In genomic region chrX:95166317-95166716, GRCm38 (mm10) we compare ENCODE assay signal across 8 mouse cellular contexts. TPM values are rescaled to one million over a fixed set of nuclear protein-coding genes. Genes with fewer than 3 reads are reported as not detected.
DNase-seq lines count a peak whose midpoint lies in the region; ATAC-seq and TF ChIP-seq lines count a peak whose summit lies in the region.

No protein-coding gene starts in this region.

- no peak for TF ChIP-seq CTCF in kidney, postnatal 0 days (IDR thresholded peaks at IDR 0.05; ENCODE audit: low read depth)

- H3K4me2 ChIP-seq in embryonic facial prominence, embryonic 15.5 days (replicated peaks) = peak overlapping the region; percentile 49
- H3K4me2 ChIP-seq in heart, embryonic 12.5 days = peak overlapping the region; percentile 71
- peak overlapping the region; percentile 62 for H3K4me2 ChIP-seq in kidney, postnatal 0 days (ENCODE audit: low read length)
- H3K4me2 ChIP-seq in liver, embryonic 11.5 days = peak overlapping the region; percentile 71
- peak overlapping the region; percentile 50 for H3K4me2 ChIP-seq in stomach, embryonic 14.5 days (replicated peaks; ENCODE audit: low read depth, low read length)

- ATAC-seq in embryonic facial prominence, embryonic 15.5 days (ENCODE audit: insufficient number of reproducible peaks, low FRiP score, low TSS enrichment, low read depth) = peak; percentile 99
- peak; percentile 93 for ATAC-seq in heart, embryonic 12.5 days (ENCODE audit: insufficient number of reproducible peaks, low FRiP score)
- ATAC-seq in kidney, postnatal 0 days (replicated peaks; ENCODE audit: low FRiP score, low read depth) = peak; percentile 100
- ATAC-seq in liver, embryonic 11.5 days (replicated peaks; ENCODE audit: low FRiP score) = peak; percentile 99
- peak; percentile 99 for ATAC-seq in stomach, embryonic 14.5 days (ENCODE audit: insufficient number of reproducible peaks, insufficient read depth, low FRiP score, low read depth)

- peak overlapping the region; percentile 83 for H3K27ac ChIP-seq in embryonic facial prominence, embryonic 15.5 days (replicated peaks)
- peak overlapping the region; percentile 88 for H3K27ac ChIP-seq in heart, embryonic 12.5 days (ENCODE audit: poor library complexity, severe bottlenecking)
- peak overlapping the region; percentile 68; the same call in 1 of the 2 replicates for H3K27ac ChIP-seq in kidney, postnatal 0 days
- H3K27ac ChIP-seq in liver, embryonic 11.5 days (ENCODE audit: low read depth, low read length) = 0 out of 2 replicates have a peak overlapping the region, but pooled peaks have one; percentile 7
- peak overlapping the region; percentile 81 for H3K27ac ChIP-seq in stomach, embryonic 14.5 days (ENCODE audit: low read length)

- peak overlapping the region; percentile 50 for H3K4me3 ChIP-seq in embryonic facial prominence, embryonic 15.5 days (replicated peaks)
- peak overlapping the region; percentile 55 for H3K4me3 ChIP-seq in heart, embryonic 12.5 days
- H3K4me3 ChIP-seq in kidney, postnatal 0 days (replicated peaks; ENCODE audit: low read depth, low read length) = peak overlapping the region; percentile 35
- H3K4me3 ChIP-seq in liver, embryonic 11.5 days (ENCODE audit: low read depth, low read length) = peak overlapping the region; percentile 54
- peak overlapping the region; percentile 42 for H3K4me3 ChIP-seq in stomach, embryonic 14.5 days (ENCODE audit: low read depth, low read length)

- H3K9me3 ChIP-seq in embryonic facial prominence, embryonic 15.5 days (replicated peaks) = no peaks in the 10 kb centered on the region
- no peaks in the 10 kb centered on the region for H3K9me3 ChIP-seq in heart, embryonic 12.5 days (replicated peaks)
- no peaks in the 10 kb centered on the region for H3K9me3 ChIP-seq in kidney, postnatal 0 days (replicated peaks; ENCODE audit: low read length)
- no peaks in the 10 kb centered on the region for H3K9me3 ChIP-seq in liver, embryonic 11.5 days (ENCODE audit: control insufficient read depth, low read length)
- no peaks in the 10 kb centered on the region for H3K9me3 ChIP-seq in stomach, embryonic 14.5 days (ENCODE audit: control insufficient read depth, low read depth, low read length)

- 14% methylated on average over 16 of the region's 16 CpGs for WGBS in embryonic facial prominence, embryonic 15.5 days
- WGBS in heart, embryonic 12.5 days = 13% methylated on average over 16 of the region's 16 CpGs
- WGBS in kidney, postnatal 0 days = 28% methylated on average over 16 of the region's 16 CpGs
- 15% methylated on average over 16 of the region's 16 CpGs for WGBS in liver, embryonic 11.5 days
- 15% methylated on average over 16 of the region's 16 CpGs for WGBS in stomach, embryonic 14.5 days

- H3K4me1 ChIP-seq in embryonic facial prominence, embryonic 15.5 days = no peaks in the 10 kb centered on the region
- no peaks in the 10 kb centered on the region for H3K4me1 ChIP-seq in heart, embryonic 12.5 days (replicated peaks)
- H3K4me1 ChIP-seq in kidney, postnatal 0 days (replicated peaks; ENCODE audit: insufficient read depth, low read length) = no peaks in the 10 kb centered on the region
- H3K4me1 ChIP-seq in liver, embryonic 11.5 days (replicated peaks; ENCODE audit: control insufficient read depth, insufficient read depth, low read length) = no peaks in the 10 kb centered on the region
- H3K4me1 ChIP-seq in stomach, embryonic 14.5 days (ENCODE audit: control insufficient read depth, insufficient read depth, low read length) = no peaks in the 10 kb centered on the region

- H3K27me3 ChIP-seq in embryonic facial prominence, embryonic 15.5 days = no peaks in the 10 kb centered on the region
- no peaks in the 10 kb centered on the region for H3K27me3 ChIP-seq in heart, embryonic 12.5 days (replicated peaks)
- H3K27me3 ChIP-seq in kidney, postnatal 0 days (ENCODE audit: insufficient read depth, low read length) = no peaks in the 10 kb centered on the region
- H3K27me3 ChIP-seq in liver, embryonic 11.5 days (replicated peaks; ENCODE audit: control insufficient read depth, insufficient read depth, low read length) = no peaks in the 10 kb centered on the region; the same call in 1 of the 2 replicates
- H3K27me3 ChIP-seq in stomach, embryonic 14.5 days (ENCODE audit: control insufficient read depth, insufficient read depth, low read length) = no peaks in the 10 kb centered on the region

- DNase-seq in 416B (ENCODE audit: low read depth) = peak; percentile 96
- peak; percentile 7 to 57 for DNase-seq in adrenal gland, postnatal 4 days (ENCODE audit: low spot score in 2 of 2)
- peak; percentile 94 for DNase-seq in kidney, postnatal 0 days (ENCODE audit: low spot score)
- DNase-seq in liver, embryonic 11.5 days (ENCODE audit: low spot score) = peak; percentile 55
- DNase-seq in naive thymus-derived CD4-positive, alpha-beta T cell, adult 2 months (ENCODE audit: low read depth) = peak; percentile 86

- no peaks in the 10 kb centered on the region for H3K36me3 ChIP-seq in embryonic facial prominence, embryonic 15.5 days
- H3K36me3 ChIP-seq in heart, embryonic 12.5 days = no peaks in the 10 kb centered on the region
- H3K36me3 ChIP-seq in kidney, postnatal 0 days (ENCODE audit: insufficient read depth, low read length) = no peaks in the 10 kb centered on the region
- no peaks in the 10 kb centered on the region for H3K36me3 ChIP-seq in liver, embryonic 11.5 days (ENCODE audit: control insufficient read depth, insufficient read depth, low read length)
- no peaks in the 10 kb centered on the region for H3K36me3 ChIP-seq in stomach, embryonic 14.5 days (ENCODE audit: control insufficient read depth, insufficient read depth, low read length)

- peak overlapping the region; percentile 33 for H3K9ac ChIP-seq in embryonic facial prominence, embryonic 15.5 days
- H3K9ac ChIP-seq in heart, embryonic 12.5 days = peak overlapping the region; percentile 76
- H3K9ac ChIP-seq in kidney, postnatal 0 days (ENCODE audit: low read depth, low read length) = peak overlapping the region; percentile 41
- peak overlapping the region; percentile 69 for H3K9ac ChIP-seq in liver, embryonic 11.5 days (ENCODE audit: low read depth, low read length)
- 0 out of 2 replicates have a peak overlapping the region, but pooled peaks have one; percentile 46 for H3K9ac ChIP-seq in stomach, embryonic 14.5 days (replicated peaks; ENCODE audit: low read depth, low read length)

RNA-seq across cellular contexts. Expression of gene Arhgef9, which starts 30.3 kb away (rescaled TPM):
- total RNA-seq in adrenal gland, postnatal 4 days (2021) = 10 to 100 TPM; 18.2 to 20.9 TPM
- 16.3 and 16.5 TPM in 2 replicates for polyA plus RNA-seq in embryonic facial prominence, embryonic 15.5 days (2015; fragmentation: Nextera tagmentation; extraction: Ambion mirVana)
- polyA plus RNA-seq in heart, embryonic 12.5 days (2016; fragmentation: Nextera tagmentation; extraction: Ambion mirVana) = 11.2 and 12.7 TPM in 2 replicates
- 9.4 and 11.6 TPM in 2 replicates for polyA plus RNA-seq in kidney, postnatal 0 days (2015; fragmentation: Nextera tagmentation; extraction: Ambion mirVana)
- polyA plus RNA-seq in liver, embryonic 11.5 days (2014; fragmentation: Nextera tagmentation; extraction: Ambion mirVana) = 3.6 and 4.5 TPM in 2 replicates
- polyA plus RNA-seq in stomach, embryonic 14.5 days (2014; fragmentation: Nextera tagmentation; extraction: Ambion mirVana) = 13.8 and 16.7 TPM in 2 replicates

Comparison
In these comparisons a context has a peak if more than half of its experiments do, and no peak if none do; other contexts are left out.
1. Peak in every context shown above with its lines: DNase-seq, ATAC-seq, H3K4me3 ChIP-seq and H3K27ac ChIP-seq.
2. DNase-seq: peak in every context shown above with its lines; median percentile 96 in 416B; 94 in kidney, postnatal 0 days; 86 in naive thymus-derived CD4-positive, alpha-beta T cell, adult 2 months; 55 in liver, embryonic 11.5 days; 32 in adrenal gland, postnatal 4 days.
3. H3K27ac ChIP-seq: peak in every context shown above with its lines; median percentile 88 in heart, embryonic 12.5 days; 83 in embryonic facial prominence, embryonic 15.5 days; 81 in stomach, embryonic 14.5 days; 68 in kidney, postnatal 0 days; 7 in liver, embryonic 11.5 days.